Mouse (Mus musculus): ENCODE data around the gene Anxa9.

The Anxa9 gene

GRCm38 (mm10) chr3:95284062-95284461 lies 22.9 kb downstream of the Anxa9 start:
- DNase-seq (ENCODE audit: low spot score) = no peak

GRCm38 (mm10) chr3:95283589-95283941 lies 23.4 kb downstream of the Anxa9 start:
- DNase-seq (ENCODE audit: low spot score) = no peak

- DNase-seq (ENCODE audit: low spot score) = peak; percentile 57
Measured at GRCm38 (mm10) chr3:95282865-95283588, 23.9 kb downstream of the Anxa9 start.

GRCm38 (mm10) chr3:95282381-95282864 lies 24.6 kb downstream of the Anxa9 start:
- DNase-seq (ENCODE audit: low spot score) = peak; percentile 21

- peak; percentile 91 for DNase-seq (ENCODE audit: low spot score)
Measured at GRCm38 (mm10) chr3:95281216-95282126, 25.5 kb downstream of the Anxa9 start, which contains the start of the genes Mindy1 and Prune1. Mindy1 (plus strand) TSS chr3:95281345. Prune1 (minus strand) TSS chr3:95282076.

GRCm38 (mm10) chr3:95280747-95281146 lies 26.2 kb downstream of the Anxa9 start:
- DNase-seq (ENCODE audit: low spot score) = no peak

- no peak for DNase-seq (ENCODE audit: low spot score)
Measured at GRCm38 (mm10) chr3:95277149-95277551, 29.8 kb downstream of the Anxa9 start.

- no peak for DNase-seq (ENCODE audit: low spot score)
Measured at GRCm38 (mm10) chr3:95276428-95276934, 30.5 kb downstream of the Anxa9 start.

- DNase-seq (ENCODE audit: low spot score) = no peak
Measured at GRCm38 (mm10) chr3:95275161-95275560, 31.8 kb downstream of the Anxa9 start.

- no peak for DNase-seq (ENCODE audit: low spot score)
Measured at GRCm38 (mm10) chr3:95274453-95274852, 32.5 kb downstream of the Anxa9 start.

GRCm38 (mm10) chr3:95273471-95273870 lies 33.5 kb downstream of the Anxa9 start:
- DNase-seq (ENCODE audit: low spot score) = no peak

- no peak for DNase-seq (ENCODE audit: low spot score)
Measured at GRCm38 (mm10) chr3:95270766-95271364, 36.1 kb downstream of the Anxa9 start.

GRCm38 (mm10) chr3:95269789-95270188 lies 37.2 kb downstream of the Anxa9 start:
- no peak for DNase-seq (ENCODE audit: low spot score)

GRCm38 (mm10) chr3:95267855-95268254 lies 39.1 kb downstream of the Anxa9 start:
- DNase-seq (ENCODE audit: low spot score) = no peak

- no peak for DNase-seq (ENCODE audit: low spot score)
Measured at GRCm38 (mm10) chr3:95266052-95266451, 40.9 kb downstream of the Anxa9 start.

- DNase-seq (ENCODE audit: low spot score) = no peak
Measured at GRCm38 (mm10) chr3:95264724-95265123, 42.3 kb downstream of the Anxa9 start.

- peak; percentile 27 for DNase-seq (ENCODE audit: low spot score)
Measured at GRCm38 (mm10) chr3:95263089-95263739, 43.8 kb downstream of the Anxa9 start.

- no peak for DNase-seq (ENCODE audit: low spot score)
Measured at GRCm38 (mm10) chr3:95261975-95262374, 45.0 kb downstream of the Anxa9 start.

- DNase-seq (ENCODE audit: low spot score) = no peak
Measured at GRCm38 (mm10) chr3:95256931-95257330, 50.0 kb downstream of the Anxa9 start.

GRCm38 (mm10) chr3:95250783-95251424 lies 56.1 kb downstream of the Anxa9 start, which contains the start of gene Bnipl:
Bnipl (minus strand) TSS chr3:95251193.
- DNase-seq (ENCODE audit: low spot score) = no peak

- DNase-seq (ENCODE audit: low spot score) = no peak
Measured at GRCm38 (mm10) chr3:95250361-95250760, 56.6 kb downstream of the Anxa9 start.
